Mouse (Mus musculus): ENCODE data around the gene Olfr1251.
"Not testable (repeated sequence)": the region's sequence is repeated elsewhere in the genome, so short reads cannot be mapped to it uniquely, and the experiment has no call there.

Gene Olfr1251

GRCm38 (mm10) chr2:89671836-89672235 is at the start of gene Olfr1251:
Olfr1251 (minus strand) TSS chr2:89671936.
- DNase-seq: no peak

- no peak for DNase-seq
Observed at GRCm38 (mm10) chr2:89691980-89692379, 20.2 kb upstream of the Olfr1251 start.

- DNase-seq: no peak
Observed at GRCm38 (mm10) chr2:89661367-89661766, 10.4 kb downstream of the Olfr1251 start, which contains the start of gene Olfr1250. Olfr1250 (minus strand) TSS chr2:89661467.

GRCm38 (mm10) chr2:89634883-89635282 is 36.9 kb downstream of the Olfr1251 start, which contains the start of gene Olfr1249:
Olfr1249 (minus strand) TSS chr2:89634983.
- no peak for DNase-seq

GRCm38 (mm10) chr2:89618145-89618544 is 53.6 kb downstream of the Olfr1251 start, which contains the start of gene Olfr1248:
Olfr1248 (minus strand) TSS chr2:89618245.
- not testable (repeated sequence) for DNase-seq

Measured in cerebellum, adult 9-10 months (tissue).